Mouse (Mus musculus) neural tube, embryonic 10.5 days (tissue): ENCODE results near the gene Krtap1-5.

Source experiments
- DNase-seq: peaks from one replicate; pipeline ENCODE4 v3.0.0-alpha.2; 2017; ENCODE audit warnings: low spot score; ENCODE audit errors: extremely low spot score

Krtap1-5 gene

GRCm38 (mm10) chr11:99547892-99548291 is 32.9 kb downstream of the Krtap1-5 start:
- no peak for DNase-seq

GRCm38 (mm10) chr11:99539721-99540120 is 41.1 kb downstream of the Krtap1-5 start:
- DNase-seq, result no peak
